Mouse (Mus musculus) forebrain, embryonic 15.5 days (tissue): ENCODE measurements around the gene Trappc6a. TPM values are rescaled to one million over a fixed set of nuclear protein-coding genes. Genes with fewer than 3 reads are reported as not detected.
A peak's percentile ranks its signal among the peaks of the same experiment; 100 is the strongest.

Source experiments
- ATAC-seq: fragments of 200-750 bp; cut with Nextera tagmentation; replicated peaks from 2 replicates; pipeline ENCODE4 v1.8.0; 2017; ENCODE audit warnings: mild to moderate bottlenecking, moderate TSS enrichment, moderate library complexity
- H3K27ac ChIP-seq: fragments of 300-500 bp; sonication (generic); replicated peaks from 2 replicates; pipeline ENCODE4 v1.5.1; 2015; ENCODE audit warnings: mild to moderate bottlenecking, inconsistent platforms
- H3K27me3 ChIP-seq: fragments of 300-500 bp; sonication (generic); 2 replicates; pipeline ENCODE4 v1.6.1; 2015; ENCODE audit warnings: inconsistent platforms
- H3K36me3 ChIP-seq: fragments of 300-500 bp; sonication (generic); 2 replicates; pipeline ENCODE4 v1.6.1; 2015; ENCODE audit warnings: mild to moderate bottlenecking, inconsistent platforms
- H3K4me1 ChIP-seq: fragments of 300-500 bp; sonication (generic); 2 replicates; pipeline ENCODE4 v1.6.1; 2015; ENCODE audit warnings: inconsistent platforms
- H3K4me2 ChIP-seq: fragments of 300-500 bp; sonication (generic); replicated peaks from 2 replicates; pipeline ENCODE4 v1.6.1; 2015; ENCODE audit warnings: mild to moderate bottlenecking, inconsistent platforms
- H3K4me3 ChIP-seq: fragments of 300-500 bp; sonication (generic); 2 replicates; pipeline ENCODE4 v1.5.1; 2015; ENCODE audit warnings: mild to moderate bottlenecking, inconsistent platforms
- H3K9ac ChIP-seq: fragments of 300-500 bp; sonication (generic); replicated peaks from 2 replicates; pipeline ENCODE4 v1.6.1; 2015; ENCODE audit warnings: mild to moderate bottlenecking, inconsistent platforms
- H3K9me3 ChIP-seq: fragments of 300-500 bp; sonication (generic); 2 replicates; pipeline ENCODE4 v1.6.1; 2016; ENCODE audit warnings: inconsistent platforms
- WGBS: fragments of 180-500 bp; shearing (Covaris S2); methylation state at CpG from one replicate; pipeline ENCODE4 v1.1.7; 2015; ENCODE audit warnings: mixed read lengths; 5-methylcytosine and 5-hydroxymethylcytosine counted together
- polyA plus RNA-seq: library from polyadenylated mRNA; unstranded; fragments of >200 nt; fragmentation: Nextera tagmentation; extraction: Ambion mirVana; gene quantifications from 2 replicates; pipeline ENCODE4 v1.2.1, GENCODE M21; 2015

Gene Trappc6a
- 35.3 and 43.0 TPM in 2 replicates for polyA plus RNA-seq

DNA sequence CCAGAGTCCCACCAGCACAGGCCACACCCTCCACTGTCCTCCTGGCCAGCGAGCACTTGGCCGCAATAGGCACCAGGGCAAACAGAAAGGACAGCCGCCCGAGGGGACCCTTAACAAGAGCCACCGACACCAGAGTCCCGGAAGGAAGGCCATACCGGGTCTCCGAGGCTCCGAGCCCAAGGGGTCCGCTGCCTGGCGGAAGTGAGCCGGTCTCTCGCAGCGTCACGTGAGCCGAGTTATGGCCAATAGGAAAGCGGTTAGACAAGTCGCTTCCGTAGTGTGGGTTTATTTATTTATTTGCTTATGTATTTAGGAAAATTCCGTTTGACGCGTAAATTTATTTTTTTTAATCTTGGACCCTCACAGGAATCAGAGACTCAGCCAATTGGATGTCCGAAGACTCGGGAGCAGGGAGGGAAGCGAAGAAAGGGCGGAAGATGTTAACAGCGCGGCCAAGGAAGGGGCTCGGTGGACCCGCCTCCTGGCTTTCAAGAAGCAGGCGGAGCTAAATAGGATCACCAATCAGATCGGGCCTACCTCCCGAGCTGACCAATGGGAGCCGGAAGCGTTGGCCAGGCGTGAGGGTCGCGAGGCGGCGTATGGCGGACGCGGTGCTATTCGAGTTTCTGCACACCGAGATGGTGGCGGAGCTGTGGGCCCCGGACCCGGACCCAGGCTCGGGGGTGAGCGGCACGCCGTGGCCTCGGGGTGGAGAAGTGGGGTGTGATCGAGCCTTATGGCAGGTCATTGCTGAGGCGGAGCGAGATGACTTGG, at the start of gene Trappc6a, which contains the start of gene Bloc1s3:
Gene Trappc6a (plus strand): TSS at position 246 of the 774 bp plus-strand sequence.
Gene Bloc1s3 (minus strand): TSS at position 218 of the 774 bp plus-strand sequence.
- Histone ChIP-seq H3K27ac (peak within 1 kb of the TSS; percentile 67), H3K4me2 (peak within 1 kb of the TSS; percentile 80), H3K4me1 (peaks cover 23% of the 10 kb centered on the region), H3K4me3 (peak within 1 kb of the TSS; percentile 61), H3K27me3 (no peaks in the 10 kb centered on the region), H3K9ac (peak within 1 kb of the TSS; percentile 70), H3K9me3 (no peaks in the 10 kb centered on the region), H3K36me3 (no peaks in the 10 kb centered on the region)
- ATAC-seq: peak; percentile 95
- under 1% methylated on average over 56 of the region's 56 CpGs for WGBS

DNA sequence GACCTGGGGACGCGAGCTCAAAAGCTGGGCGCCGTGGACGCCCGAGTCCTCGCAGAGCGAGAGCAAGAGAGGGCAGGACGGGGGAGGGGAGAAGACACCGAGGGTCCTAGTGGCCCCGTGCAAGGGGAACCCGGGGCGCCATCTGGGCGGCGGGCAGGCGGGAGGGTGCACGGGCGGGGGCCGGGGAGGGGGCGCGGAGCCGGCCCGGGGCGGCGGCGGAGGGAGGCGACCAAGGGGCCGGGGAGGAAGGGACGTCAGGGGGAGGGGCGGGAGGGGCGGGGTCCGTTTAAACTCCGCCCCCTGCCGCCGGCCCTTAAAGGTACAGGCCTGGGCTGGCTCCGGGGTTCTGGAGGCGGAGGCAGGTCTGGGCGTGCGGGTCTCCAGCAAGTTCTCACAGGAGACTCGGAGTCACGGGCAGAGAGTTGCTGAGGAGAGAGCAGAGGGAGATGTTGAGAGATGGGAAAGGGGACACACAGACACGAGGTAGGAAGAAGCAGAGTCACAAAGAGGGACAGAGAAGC, 49.5 kb upstream of the Trappc6a start, which contains the start of gene Mark4:
Gene Mark4 (minus strand): TSS at position 231 of the 521 bp plus-strand sequence.
- H3K27ac ChIP-seq: peak within 1 kb of the TSS; percentile 88
- peak within 1 kb of the TSS; percentile 75 for H3K9ac ChIP-seq
- no peaks in the 10 kb centered on the region for H3K27me3 ChIP-seq
- peak within 1 kb of the TSS; percentile 95 for H3K4me2 ChIP-seq
- WGBS: under 1% methylated on average over 40 of the region's 42 CpGs
- H3K36me3 ChIP-seq: 0 out of 2 replicates have a peak, but pooled peaks cover 4% of the 10 kb centered on the region
- H3K4me1 ChIP-seq: peaks cover 26% of the 10 kb centered on the region
- peak within 1 kb of the TSS; percentile 81 for H3K4me3 ChIP-seq
- H3K9me3 ChIP-seq: no peaks in the 10 kb centered on the region
- ATAC-seq: peak; percentile 88

DNA sequence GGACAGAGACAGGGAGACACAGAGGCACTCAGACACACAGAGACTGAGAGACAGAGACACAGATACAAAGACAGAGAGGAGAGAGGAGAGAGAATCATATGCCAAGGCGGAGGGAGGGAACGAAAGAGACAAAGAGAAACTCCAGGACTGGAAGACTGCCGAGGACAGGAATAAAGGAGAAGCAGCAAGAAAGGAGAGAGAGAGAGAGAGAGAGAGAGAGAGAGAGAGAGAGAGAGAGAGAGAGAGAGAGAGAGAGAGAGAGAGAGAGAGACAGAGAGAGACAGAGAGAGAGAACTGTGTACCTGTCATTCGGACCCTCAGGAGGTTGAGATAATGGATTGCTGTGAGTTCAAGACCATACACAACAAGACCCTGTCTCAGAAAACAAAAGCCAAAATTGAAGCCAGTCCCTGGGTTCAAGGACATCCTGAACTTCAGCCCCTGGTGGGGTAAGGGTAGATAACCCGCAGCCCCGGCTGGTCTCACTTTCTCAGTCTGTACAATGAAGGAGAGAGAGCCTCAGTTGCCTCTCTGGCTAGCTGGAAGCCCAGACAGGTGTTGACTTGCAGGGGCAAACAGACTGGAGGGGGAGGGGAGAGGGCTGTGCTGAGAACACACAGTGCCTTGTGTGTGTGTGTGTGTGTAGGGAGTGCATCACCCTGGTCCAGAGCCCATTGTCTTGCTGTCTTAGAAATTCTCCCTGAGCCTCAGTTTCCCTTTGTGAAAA, 48.9 kb upstream of the Trappc6a start:
- H3K27me3 ChIP-seq: no peaks in the 10 kb centered on the region
- H3K9ac ChIP-seq: peak overlapping the region; percentile 75
- peak overlapping the region; percentile 88 for H3K27ac ChIP-seq
- WGBS: 18% methylated on average over 6 of the region's 6 CpGs
- no peaks in the 10 kb centered on the region for H3K9me3 ChIP-seq
- H3K4me1 ChIP-seq: peaks cover 26% of the 10 kb centered on the region
- H3K4me3 ChIP-seq: peak overlapping the region; percentile 81
- peak overlapping the region; percentile 95 for H3K4me2 ChIP-seq
- 0 out of 2 replicates have a peak, but pooled peaks cover 4% of the 10 kb centered on the region for H3K36me3 ChIP-seq
- ATAC-seq: no peak

DNA sequence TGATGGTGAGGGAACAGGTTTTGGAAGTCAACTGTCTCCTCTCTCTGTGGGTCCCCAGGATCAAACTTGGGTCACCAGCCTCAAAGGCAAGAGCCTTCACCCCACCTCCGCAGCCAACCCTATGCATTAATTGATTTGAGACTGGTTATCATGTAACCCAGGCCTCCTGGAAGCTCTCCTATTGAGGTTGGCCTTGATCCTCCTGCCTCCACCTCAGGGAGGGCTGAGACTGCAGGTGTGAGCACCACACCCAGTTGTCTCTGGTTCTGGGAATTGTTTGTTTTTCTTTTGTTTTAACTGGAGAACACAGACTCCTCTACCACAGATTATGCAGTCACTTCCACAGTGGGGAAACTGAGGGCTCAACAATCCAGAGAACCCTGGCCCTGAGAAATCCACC, 47.7 kb upstream of the Trappc6a start:
- Histone ChIP-seq H3K4me3 (no peak overlapping the region), H3K9me3 (no peaks in the 10 kb centered on the region), H3K9ac (no peak overlapping the region), H3K4me1 (peaks cover 26% of the 10 kb centered on the region), H3K27me3 (0 out of 2 replicates have a peak, but pooled peaks cover 5% of the 10 kb centered on the region), H3K4me2 (no peak overlapping the region), H3K36me3 (0 out of 2 replicates have a peak, but pooled peaks cover 4% of the 10 kb centered on the region), H3K27ac (no peak overlapping the region)
- no peak for ATAC-seq
- WGBS: 88% methylated on average over 1 of the region's 1 CpGs

DNA sequence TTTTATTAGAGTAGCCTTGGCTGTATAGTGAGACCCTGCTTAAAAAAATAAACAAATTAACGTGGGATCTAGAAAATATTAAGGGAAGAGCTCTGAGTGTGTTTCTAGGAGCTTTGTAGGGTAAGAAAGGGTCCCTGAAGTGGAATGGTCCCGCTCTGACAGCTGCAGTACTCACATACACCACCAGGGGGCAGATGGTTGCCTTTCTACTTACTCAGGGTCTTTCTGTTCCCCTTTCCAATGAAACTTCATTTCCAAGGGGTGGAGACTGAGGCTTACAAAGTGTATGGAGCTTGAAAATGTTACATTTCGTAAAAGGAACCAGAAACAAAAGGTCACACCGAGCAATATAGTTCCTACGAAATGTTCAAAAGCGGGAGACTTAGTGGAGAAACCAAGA, 46.7 kb upstream of the Trappc6a start:
- no peak overlapping the region for H3K9ac ChIP-seq
- H3K4me2 ChIP-seq: no peak overlapping the region
- no peak overlapping the region for H3K27ac ChIP-seq
- WGBS: 4% methylated on average over 6 of the region's 6 CpGs
- no peak for ATAC-seq
- no peak overlapping the region; the same call in 1 of the 2 replicates for H3K4me3 ChIP-seq
- H3K27me3 ChIP-seq: peaks cover 12% of the 10 kb centered on the region
- H3K36me3 ChIP-seq: no peaks in the 10 kb centered on the region
- peaks cover 20% of the 10 kb centered on the region for H3K4me1 ChIP-seq
- no peaks in the 10 kb centered on the region for H3K9me3 ChIP-seq

DNA sequence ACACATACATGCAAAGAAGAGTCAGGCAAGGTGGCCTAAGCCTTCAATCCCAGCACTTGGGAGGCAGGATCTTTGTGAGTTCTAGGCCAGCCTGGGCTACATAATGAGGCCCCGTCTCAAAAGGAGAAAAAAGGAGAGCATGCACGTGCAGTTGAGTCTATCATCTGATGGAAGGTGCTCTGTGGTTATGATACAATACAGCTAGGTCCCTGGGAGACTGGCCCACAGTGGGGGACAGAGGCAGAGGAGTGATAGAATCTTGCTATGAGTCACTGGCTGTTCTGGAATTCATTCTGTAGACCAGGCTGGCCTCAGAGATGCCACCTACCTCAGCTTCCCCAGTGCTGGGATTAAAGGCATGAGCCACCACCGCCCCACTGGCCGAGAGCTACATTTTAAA, 45.8 kb upstream of the Trappc6a start:
- no peak overlapping the region for H3K27ac ChIP-seq
- ATAC-seq: no peak
- H3K9ac ChIP-seq: no peak overlapping the region
- H3K4me3 ChIP-seq: no peak overlapping the region
- no peaks in the 10 kb centered on the region for H3K9me3 ChIP-seq
- H3K4me1 ChIP-seq: peaks cover 10% of the 10 kb centered on the region
- WGBS: 70% methylated on average over 4 of the region's 4 CpGs
- no peak overlapping the region for H3K4me2 ChIP-seq
- H3K36me3 ChIP-seq: no peaks in the 10 kb centered on the region
- H3K27me3 ChIP-seq: peaks cover 18% of the 10 kb centered on the region

DNA sequence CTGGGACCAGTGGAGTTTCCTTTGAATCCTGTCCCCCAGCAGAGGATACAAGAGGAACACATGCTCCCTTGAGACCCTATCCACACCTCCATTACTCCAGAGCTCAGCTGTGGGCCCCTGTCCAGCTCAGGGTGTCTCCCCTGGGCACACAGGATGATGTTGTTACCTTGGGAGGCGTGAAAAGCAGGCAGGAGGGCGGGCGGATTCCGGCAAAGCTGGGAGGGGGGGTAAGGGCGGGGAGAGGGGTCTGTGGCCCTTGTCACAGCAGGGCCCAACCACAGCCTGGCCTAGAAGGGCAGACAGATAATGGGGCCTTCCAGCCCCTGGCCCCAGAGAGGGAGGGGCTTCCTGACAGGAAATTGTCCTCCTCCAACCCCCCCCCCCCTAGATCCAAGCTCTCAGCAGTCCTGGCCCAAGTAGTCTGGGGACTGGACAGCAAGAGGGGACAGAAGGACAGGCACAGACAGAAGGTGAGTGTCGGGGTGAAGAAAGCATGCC, 45.3 kb upstream of the Trappc6a start, which contains the start of gene Exoc3l2:
Gene Exoc3l2 (plus strand): TSS at position 448 of the 498 bp plus-strand sequence.
- WGBS: 24% methylated on average over 6 of the region's 6 CpGs
- Histone ChIP-seq H3K36me3 (no peaks in the 10 kb centered on the region), H3K9me3 (no peaks in the 10 kb centered on the region), H3K4me3 (no peak within 1 kb of the TSS), H3K4me2 (no peak within 1 kb of the TSS), H3K27me3 (peaks cover 21% of the 10 kb centered on the region), H3K4me1 (peaks cover 7% of the 10 kb centered on the region), H3K27ac (no peak within 1 kb of the TSS), H3K9ac (no peak within 1 kb of the TSS)
- ATAC-seq: no peak

DNA sequence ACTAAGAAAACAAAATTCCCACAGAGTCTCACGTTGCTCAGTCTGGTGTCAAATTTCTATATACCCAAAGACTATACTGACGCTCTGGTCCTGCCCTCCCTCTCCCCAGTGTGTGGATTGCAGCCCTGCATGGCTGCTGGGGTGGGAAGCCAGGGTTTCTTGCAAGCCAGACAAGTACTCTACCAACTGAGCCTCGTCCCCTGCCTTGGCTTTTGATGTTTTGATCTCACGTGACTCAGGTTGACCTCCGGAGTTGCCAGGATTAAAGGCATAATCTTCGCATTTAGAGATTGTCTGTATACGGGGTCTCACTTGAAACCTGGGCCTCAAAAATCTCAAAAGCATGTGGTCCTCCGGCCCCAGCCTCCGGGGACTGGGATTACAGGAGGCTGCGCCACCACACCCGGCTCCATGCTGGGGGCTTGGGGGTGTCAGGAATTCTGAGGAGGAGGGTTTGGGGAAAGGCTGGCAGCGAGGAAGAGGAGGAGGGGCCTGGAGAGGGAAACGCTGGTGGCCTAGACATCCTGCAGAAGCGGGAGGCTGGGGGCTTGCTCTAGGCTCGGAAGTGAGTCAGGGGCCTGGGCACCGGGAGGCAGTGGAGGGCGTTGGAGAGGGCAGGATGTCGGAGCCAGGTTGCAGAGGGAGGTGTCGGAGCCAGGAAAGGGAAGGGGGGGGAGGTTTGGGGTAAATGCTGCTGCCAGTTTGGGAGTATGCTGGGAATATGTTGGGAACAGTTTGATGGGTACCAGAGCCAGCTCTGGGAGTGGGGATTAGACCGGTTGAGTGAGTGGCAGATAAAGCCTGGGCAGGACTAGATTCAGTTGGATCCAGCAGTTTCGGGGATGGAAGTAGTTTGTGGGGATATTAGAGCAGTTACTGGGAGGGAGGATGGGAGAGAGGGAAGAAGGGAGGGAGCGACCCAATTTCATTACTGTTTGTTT, 43.6 kb upstream of the Trappc6a start:
- peak overlapping the region; percentile 9; the same call in 1 of the 2 replicates for H3K4me3 ChIP-seq
- H3K9me3 ChIP-seq: no peaks in the 10 kb centered on the region
- peak; percentile 24; the same call in 1 of the 2 replicates for ATAC-seq
- 0 out of 2 replicates have a peak overlapping the region, but pooled peaks have one; percentile 3 for H3K9ac ChIP-seq
- peaks cover 35% of the 10 kb centered on the region for H3K27me3 ChIP-seq
- peaks cover 3% of the 10 kb centered on the region for H3K4me1 ChIP-seq
- no peak overlapping the region for H3K27ac ChIP-seq
- H3K4me2 ChIP-seq: peak overlapping the region; percentile 16; the same call in 1 of the 2 replicates
- 6% methylated on average over 22 of the region's 22 CpGs for WGBS
- no peaks in the 10 kb centered on the region for H3K36me3 ChIP-seq

DNA sequence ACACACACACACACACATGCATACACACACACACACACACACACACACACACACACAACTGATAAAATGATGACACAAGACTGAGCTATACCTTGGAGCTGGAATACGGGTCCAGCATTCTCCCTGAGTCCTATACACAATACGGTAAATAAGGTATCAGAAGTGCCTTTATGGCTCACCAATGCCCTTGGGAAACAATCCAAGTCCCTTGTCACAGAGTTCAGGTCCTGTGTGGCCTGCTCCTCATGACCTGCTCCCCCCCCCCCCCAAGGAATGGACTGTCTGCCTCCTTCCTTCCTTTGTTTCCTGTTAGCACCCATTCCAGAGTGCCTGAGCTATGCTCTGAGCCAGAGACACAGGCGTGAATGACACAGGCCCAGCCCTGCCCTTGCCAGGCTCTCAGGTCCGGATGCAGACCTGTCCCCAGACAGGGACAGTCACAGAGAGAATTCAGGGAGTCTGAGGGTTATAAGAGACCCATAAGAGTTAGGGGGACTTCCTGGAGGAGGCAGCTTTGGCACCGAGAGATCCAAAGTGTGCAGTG, 41.5 kb upstream of the Trappc6a start:
- Histone ChIP-seq H3K9me3 (no peaks in the 10 kb centered on the region), H3K9ac (no peak overlapping the region), H3K4me2 (no peak overlapping the region), H3K27ac (no peak overlapping the region), H3K27me3 (peaks cover 54% of the 10 kb centered on the region), H3K4me1 (no peaks in the 10 kb centered on the region), H3K4me3 (no peak overlapping the region), H3K36me3 (no peaks in the 10 kb centered on the region)
- ATAC-seq: no peak
- 63% methylated on average over 5 of the region's 5 CpGs for WGBS

DNA sequence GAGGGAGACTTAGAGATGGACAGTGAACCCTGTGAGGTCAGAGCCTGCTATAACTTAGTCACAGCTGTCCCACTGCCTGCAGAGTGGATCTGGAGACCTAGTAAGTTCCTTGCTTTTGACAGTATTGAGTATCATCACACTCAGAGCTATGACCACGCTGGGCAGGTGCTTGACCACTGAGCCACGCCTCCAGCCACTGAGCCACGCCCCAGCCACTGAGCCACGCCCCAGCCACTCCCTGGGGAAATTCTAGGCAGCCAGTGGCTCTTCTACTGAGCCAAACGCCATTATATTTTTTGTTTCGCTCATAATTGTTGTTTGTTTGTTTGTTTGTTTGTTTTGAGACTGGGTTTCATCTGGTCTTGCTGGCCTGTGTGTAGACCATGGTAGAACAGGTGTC, 40.6 kb upstream of the Trappc6a start:
- 40% methylated on average over 6 of the region's 6 CpGs for WGBS

More for the DNA sequence above, 40.6 kb upstream of the Trappc6a start:
- H3K27me3 ChIP-seq: peaks cover 63% of the 10 kb centered on the region
- no peaks in the 10 kb centered on the region for H3K36me3 ChIP-seq
- H3K4me1 ChIP-seq: no peaks in the 10 kb centered on the region
- no peak overlapping the region for H3K9ac ChIP-seq
- H3K9me3 ChIP-seq: no peaks in the 10 kb centered on the region
- no peak overlapping the region for H3K4me3 ChIP-seq
- H3K27ac ChIP-seq: no peak overlapping the region
- ATAC-seq: no peak
- H3K4me2 ChIP-seq: no peak overlapping the region
